ENCODE assay signal across 8 mouse cellular contexts in the genomic region with DNA sequence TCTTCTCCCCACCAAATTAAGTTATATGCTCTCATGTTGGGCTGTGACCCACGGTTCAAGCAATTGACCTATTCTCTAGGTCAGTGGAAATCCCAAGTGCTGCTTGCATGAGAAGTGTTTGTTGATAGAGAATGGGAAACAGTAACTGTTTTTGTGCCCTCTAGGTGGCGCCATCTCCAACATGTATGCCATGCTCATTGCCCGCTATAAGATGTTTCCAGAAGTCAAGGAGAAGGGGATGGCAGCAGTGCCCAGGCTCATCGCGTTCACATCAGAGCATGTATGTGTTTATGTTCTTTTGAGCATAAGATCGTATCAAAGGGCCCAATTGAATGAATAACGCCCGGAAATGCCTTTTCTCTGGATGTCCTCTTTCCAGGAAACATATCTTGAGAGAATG. TPM values are rescaled to one million over a fixed set of nuclear protein-coding genes. Genes with fewer than 3 reads are reported as not detected.
DNase-seq lines count a peak whose midpoint lies in the region; ATAC-seq and TF ChIP-seq lines count a peak whose summit lies in the region.

No protein-coding gene starts in this region.

- no peak overlapping the region for H3K27ac ChIP-seq in forebrain, postnatal 0 days (ENCODE audit: low read depth, low read length)
- H3K27ac ChIP-seq in forebrain, embryonic 16.5 days (ENCODE audit: low read length): no peak overlapping the region
- H3K27ac ChIP-seq in spleen, adult 2 months (ENCODE audit: insufficient read depth, low read length): no peak overlapping the region

- H3K4me3 ChIP-seq in forebrain, postnatal 0 days (ENCODE audit: low read depth, low read length): no peak overlapping the region
- no peak overlapping the region for H3K4me3 ChIP-seq in forebrain, embryonic 16.5 days (replicated peaks; ENCODE audit: low read length)
- no peak overlapping the region for H3K4me3 ChIP-seq in spleen, adult 2 months (ENCODE audit: extremely low read depth, insufficient read depth, insufficient read length)

- no peak overlapping the region for H3K9ac ChIP-seq in forebrain, postnatal 0 days
- no peak overlapping the region for H3K9ac ChIP-seq in forebrain, embryonic 16.5 days (replicated peaks; ENCODE audit: low read depth, low read length)

- no peak for TF ChIP-seq POLR2A in spleen, adult 2 months (IDR thresholded peaks at IDR 0.05; ENCODE audit: low read depth, low read length)

- intact Hi-C loops in heart, postnatal 25 days (cut with DNase I): loop anchor here (2.0 kb wide), 1 partner anchor 88 kb away; no protein-coding TSS in a partner anchor

- no peaks in the 10 kb centered on the region for H3K27me3 ChIP-seq in forebrain, postnatal 0 days (ENCODE audit: insufficient read depth, low read length)
- H3K27me3 ChIP-seq in forebrain, embryonic 16.5 days (replicated peaks; ENCODE audit: control insufficient read depth, insufficient read depth, low read length): no peaks in the 10 kb centered on the region
- no peaks in the 10 kb centered on the region for H3K27me3 ChIP-seq in spleen, adult 2 months (ENCODE audit: control insufficient read depth, insufficient read depth, low read length)

- ATAC-seq in forebrain, postnatal 0 days: 0 out of 2 replicates have a peak, but pooled peaks have one; percentile 44
- no peak for ATAC-seq in forebrain, embryonic 16.5 days

- H3K9me3 ChIP-seq in forebrain, postnatal 0 days (ENCODE audit: low read length): no peaks in the 10 kb centered on the region
- H3K9me3 ChIP-seq in forebrain, embryonic 16.5 days (ENCODE audit: control insufficient read depth, low read length): no peaks in the 10 kb centered on the region

- H3K36me3 ChIP-seq in forebrain, postnatal 0 days (ENCODE audit: insufficient read depth): peaks cover 9% of the 10 kb centered on the region; the same call in 1 of the 2 replicates
- H3K36me3 ChIP-seq in forebrain, embryonic 16.5 days (ENCODE audit: control insufficient read depth, insufficient read depth): peaks cover 3% of the 10 kb centered on the region; the same call in 1 of the 2 replicates
- H3K36me3 ChIP-seq in spleen, adult 2 months (ENCODE audit: control insufficient read depth, insufficient read depth, low read length): no peaks in the 10 kb centered on the region

- no peak for DNase-seq in forebrain, postnatal 0 days
- peak in 1 of 2 experiments; percentile 12 for DNase-seq in spleen, adult 2 months (ENCODE audit: low read depth in 1 of 2, low spot score in 2 of 2)
- no peak for DNase-seq in spleen, postnatal 4 days (ENCODE audit: low spot score in 2 of 2)
- peak; percentile 15 for DNase-seq in embryo, embryonic 9.5 days (ENCODE audit: extremely low spot score)
- DNase-seq in testis, postnatal 10 days (ENCODE audit: low spot score): peak; percentile 46
- DNase-seq in urinary bladder, postnatal 4 days (ENCODE audit: low spot score in 2 of 2): no peak
- no peak for DNase-seq in heart, postnatal 25 days (ENCODE audit: low spot score)

- H3K4me1 ChIP-seq in forebrain, postnatal 0 days (ENCODE audit: insufficient read depth): 0 out of 2 replicates have a peak, but pooled peaks cover 3% of the 10 kb centered on the region
- H3K4me1 ChIP-seq in forebrain, embryonic 16.5 days (replicated peaks; ENCODE audit: control insufficient read depth, insufficient read depth, low read length): no peaks in the 10 kb centered on the region
- H3K4me1 ChIP-seq in spleen, adult 2 months (ENCODE audit: control insufficient read depth, insufficient read depth, insufficient read length): no peaks in the 10 kb centered on the region

- 43% methylated on average over 8 of the region's 8 CpGs for WGBS in forebrain, postnatal 0 days
- WGBS in forebrain, embryonic 16.5 days: 45% methylated on average over 8 of the region's 8 CpGs
- WGBS in spleen, adult 2 months: 55% methylated on average over 8 of the region's 8 CpGs

- H3K4me2 ChIP-seq in forebrain, postnatal 0 days (ENCODE audit: low read depth): no peak overlapping the region
- H3K4me2 ChIP-seq in forebrain, embryonic 16.5 days (ENCODE audit: low read length): no peak overlapping the region

- TF ChIP-seq CTCF in forebrain, postnatal 0 days (IDR thresholded peaks at IDR 0.05; ENCODE audit: low read depth): peak; percentile 58
- TF ChIP-seq CTCF in spleen, adult 2 months (IDR thresholded peaks at IDR 0.05; ENCODE audit: extremely low read depth, insufficient read depth, insufficient read length, insufficient replicate concordance): peak; percentile 32; the same call in 1 of the 2 replicates

RNA-seq across cellular contexts. Expression of gene Gad2, which starts 12.8 kb away (rescaled TPM):
- 41.6 and 50.7 TPM in 2 replicates for total RNA-seq in forebrain, postnatal 0 days (2014; rRNA removed)
- 34.6 and 50.5 TPM in 2 replicates for polyA plus RNA-seq in forebrain, postnatal 0 days (2015; fragmentation: Nextera tagmentation; extraction: Ambion mirVana)
- polyA plus RNA-seq in forebrain, embryonic 16.5 days (2015; fragmentation: Nextera tagmentation; extraction: Ambion mirVana): 64.7 and 74.4 TPM in 2 replicates
- polyA plus RNA-seq in spleen, adult 2 months (2012; rRNA removed): not detected in 2 replicates
- total RNA-seq in heart, postnatal 25 days (2021): not detected

Comparison
In these comparisons a context has a peak if more than half of its experiments do, and no peak if none do; other contexts are left out.
1. DNase-seq: peak in embryo, embryonic 9.5 days (single experiment) and testis, postnatal 10 days (single experiment); none in forebrain, postnatal 0 days (single experiment), spleen, postnatal 4 days (0 of 2), urinary bladder, postnatal 4 days (0 of 2) and heart, postnatal 25 days (single experiment).
2. RNA of gene Gad2, which starts 12.8 kb away (polyA plus RNA-seq): 64.7 to 74.4 TPM in forebrain, embryonic 16.5 days and 34.6 to 50.5 TPM in forebrain, postnatal 0 days; not detected in spleen, adult 2 months; every median in the first group is over 10 times any median in the second.